Mouse (Mus musculus): ENCODE results near the gene Wnt5a.
A peak's percentile ranks its signal among the peaks of the same experiment; 100 is the strongest.

The Wnt5a gene

DNA sequence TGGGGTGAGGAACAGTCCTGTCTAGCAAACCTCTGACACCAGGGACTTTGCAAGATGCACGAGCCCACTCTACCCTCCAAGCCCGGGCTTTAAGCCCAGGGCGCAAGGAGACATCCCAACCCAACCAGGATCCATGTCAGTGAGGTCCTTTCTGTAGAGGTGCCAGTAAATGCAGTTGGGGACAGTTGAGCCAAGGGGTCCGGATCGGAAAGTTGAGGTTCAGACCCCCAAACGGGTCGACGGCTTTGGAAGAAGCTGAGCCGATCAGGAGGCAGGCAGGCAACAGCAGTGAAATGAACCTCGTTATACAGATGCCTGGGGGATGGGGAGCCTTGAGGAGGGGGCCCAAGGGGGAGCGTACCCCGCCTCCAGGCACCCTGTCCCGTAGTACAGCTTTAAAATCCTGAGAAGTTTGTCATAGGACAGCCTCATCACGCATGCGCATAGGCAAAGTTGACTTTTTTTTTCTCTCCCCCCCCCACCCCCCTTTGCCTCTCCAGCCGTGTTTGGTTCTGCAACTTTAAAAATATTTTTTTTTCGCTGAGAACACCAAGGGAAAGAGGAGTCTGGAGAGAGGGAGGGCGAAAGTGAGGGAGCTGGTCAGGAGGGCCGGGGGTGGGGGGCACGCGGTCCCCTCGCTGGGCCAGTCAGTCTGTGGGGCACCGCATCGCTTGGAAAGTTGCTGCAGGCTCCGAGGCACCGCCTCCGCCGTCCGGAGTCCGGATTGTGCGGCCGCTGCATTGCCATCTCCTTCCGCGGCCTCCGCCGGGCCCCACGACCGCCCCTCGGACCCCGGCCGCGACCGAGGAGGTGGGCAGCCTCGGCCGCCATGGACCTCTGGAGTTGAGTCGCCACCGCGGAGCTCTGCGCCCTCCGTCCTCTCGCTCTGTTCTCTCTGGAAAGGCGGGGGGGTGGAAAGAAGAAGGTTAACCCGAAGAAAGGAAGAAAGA lies at the start of gene Wnt5a:
Gene Wnt5a (plus strand): TSS at position 650 of the 950 bp plus-strand sequence.
- peak; percentile 50 to 62 for DNase-seq

DNA sequence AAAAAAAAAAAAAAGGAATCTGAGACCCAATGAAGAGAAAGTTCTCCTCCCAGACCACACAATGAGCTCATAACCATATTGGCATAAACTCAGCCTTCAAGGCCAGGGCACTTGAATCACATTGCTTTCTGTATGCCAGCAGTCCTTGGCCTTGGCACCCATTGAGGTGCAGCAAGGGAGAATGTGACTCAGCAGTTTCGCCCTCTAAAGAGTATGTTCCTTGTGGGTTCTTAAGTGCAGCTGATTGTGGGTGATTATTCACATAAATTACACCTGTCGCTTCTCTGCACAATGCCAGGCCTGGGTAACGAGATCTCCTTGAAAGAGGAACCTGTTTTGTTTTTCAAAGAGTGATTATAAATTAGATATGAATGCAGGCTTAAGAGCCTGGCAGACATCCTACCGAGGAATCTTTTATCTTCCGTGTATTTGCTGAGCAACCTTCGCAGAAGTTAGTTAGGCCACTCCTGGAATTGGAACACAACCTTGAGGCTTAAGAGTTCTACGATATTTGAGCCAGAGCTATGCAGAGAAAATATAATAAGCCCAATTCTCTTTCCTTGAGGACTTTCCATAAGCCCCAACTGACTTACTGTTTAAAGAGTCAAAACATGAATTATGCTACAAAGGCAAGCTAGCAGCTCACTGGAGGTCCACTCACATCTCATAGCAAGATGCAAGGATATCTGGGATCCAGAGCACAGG lies 48.0 kb upstream of the Wnt5a start:
- no peak for DNase-seq

DNA sequence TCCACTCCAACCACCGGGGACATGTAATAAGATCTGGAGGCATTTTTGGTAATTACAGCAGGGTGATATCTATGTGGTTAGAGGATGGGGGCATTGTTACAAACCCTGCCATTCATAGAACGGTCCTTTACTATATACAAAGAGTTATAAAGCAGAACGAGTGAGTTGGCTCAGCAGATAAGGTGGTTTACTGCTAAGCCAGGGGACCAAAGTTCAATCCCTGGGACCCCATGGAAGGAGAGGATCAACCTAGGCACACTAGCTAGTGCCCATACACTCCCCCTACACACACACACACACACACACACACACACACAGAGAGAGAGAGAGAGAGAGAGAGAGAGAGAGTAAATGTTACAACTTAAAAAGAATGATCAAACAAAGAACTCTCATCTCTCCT lies 47.1 kb upstream of the Wnt5a start:
- DNase-seq = no peak

DNA sequence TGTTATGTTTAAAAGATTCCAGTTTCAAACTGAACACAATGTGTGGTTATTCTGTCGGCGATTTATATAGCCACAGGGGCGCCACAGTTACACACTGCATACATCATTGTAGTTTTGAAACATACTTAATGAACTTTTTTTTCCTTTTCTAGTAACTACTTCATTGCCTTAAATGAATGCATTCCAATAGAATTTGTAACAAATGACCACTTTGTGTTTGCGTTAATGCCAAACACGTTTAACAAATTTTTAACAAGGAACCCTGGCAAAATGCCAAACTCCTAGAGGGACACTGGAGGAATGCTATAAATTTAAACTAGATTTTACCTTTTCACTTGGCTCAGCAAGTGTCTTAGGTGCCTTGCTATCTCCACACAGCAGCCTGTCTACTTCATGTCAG lies 36.6 kb upstream of the Wnt5a start:
- no peak for DNase-seq

DNA sequence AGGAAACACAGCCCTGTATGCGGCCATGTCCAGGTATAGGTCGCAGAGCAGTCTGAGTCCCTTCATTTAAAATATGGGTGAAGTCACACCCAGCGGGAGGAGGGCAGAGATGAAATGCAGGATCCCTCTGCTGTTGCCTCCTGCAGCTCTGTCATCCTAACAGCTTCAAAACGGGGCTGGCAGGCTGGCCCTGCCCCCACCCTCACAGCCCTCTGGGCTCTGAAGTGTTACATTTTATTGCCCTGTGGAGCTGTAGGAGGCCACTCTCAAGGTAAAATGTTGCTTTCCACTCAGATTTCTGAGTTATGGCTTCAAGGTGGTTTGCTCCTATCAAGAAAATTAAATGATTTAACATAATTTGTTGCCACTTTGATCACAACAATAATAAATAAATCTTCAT lies 34.9 kb upstream of the Wnt5a start:
- DNase-seq = no peak

DNA sequence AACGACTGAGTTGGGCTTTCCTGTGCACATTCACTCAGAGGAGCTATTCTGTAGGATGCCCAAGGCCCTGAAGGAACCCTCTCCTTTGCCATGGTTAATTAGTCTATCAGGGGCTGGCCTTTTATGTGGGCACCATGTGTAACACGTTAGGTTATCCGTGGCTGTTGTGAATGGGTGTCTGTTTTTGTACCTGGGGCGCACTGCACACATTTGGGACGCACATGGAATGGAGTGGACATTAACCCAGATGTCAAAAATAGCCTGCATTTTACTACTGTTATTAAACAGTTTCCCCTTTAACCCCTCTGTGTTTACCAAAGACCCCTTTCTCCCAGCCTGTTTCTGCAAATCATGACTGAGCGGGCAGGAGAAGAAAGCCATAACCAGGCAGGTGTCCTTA lies 34.3 kb upstream of the Wnt5a start:
- no peak for DNase-seq

DNA sequence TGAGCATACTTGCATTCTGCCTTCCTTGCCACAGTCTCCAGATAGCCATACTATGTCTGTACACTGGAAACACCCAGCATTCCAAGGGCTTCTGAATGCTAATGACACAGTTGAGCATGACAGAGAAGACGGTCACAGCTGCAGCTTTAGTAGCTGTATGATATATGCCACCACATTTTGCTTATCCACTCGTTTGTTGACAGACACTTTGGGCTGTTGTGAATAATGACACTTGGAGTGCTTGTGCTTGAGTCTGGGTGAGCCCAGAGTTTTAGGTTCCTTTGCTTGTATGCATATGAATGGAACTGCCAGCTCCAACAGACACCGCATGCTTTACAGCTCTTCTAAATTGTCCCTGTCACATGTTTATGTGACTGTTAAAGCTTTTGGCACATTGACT lies 29.5 kb upstream of the Wnt5a start:
- no peak for DNase-seq

DNA sequence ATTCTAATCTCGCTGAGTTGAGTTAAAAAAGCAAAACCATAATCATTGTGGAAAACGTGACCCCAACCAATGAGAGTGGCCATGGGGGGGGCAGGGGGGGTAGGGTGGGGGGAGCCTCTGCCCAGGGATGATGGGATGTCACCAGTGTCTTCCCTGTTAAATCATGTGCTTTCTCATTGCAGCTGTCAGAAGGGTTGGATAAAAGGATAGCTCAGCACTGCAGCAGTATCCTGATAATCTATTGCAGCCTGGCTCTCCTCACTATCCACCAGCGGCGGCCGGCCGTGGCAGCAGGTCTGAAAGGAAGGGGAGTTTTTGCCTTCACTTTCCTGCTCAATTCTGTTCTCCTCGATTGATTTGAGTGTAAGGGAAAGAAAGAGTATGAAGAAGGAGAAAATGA lies 29.1 kb upstream of the Wnt5a start:
- DNase-seq = peak in 1 of 2 experiments; percentile 8

DNA sequence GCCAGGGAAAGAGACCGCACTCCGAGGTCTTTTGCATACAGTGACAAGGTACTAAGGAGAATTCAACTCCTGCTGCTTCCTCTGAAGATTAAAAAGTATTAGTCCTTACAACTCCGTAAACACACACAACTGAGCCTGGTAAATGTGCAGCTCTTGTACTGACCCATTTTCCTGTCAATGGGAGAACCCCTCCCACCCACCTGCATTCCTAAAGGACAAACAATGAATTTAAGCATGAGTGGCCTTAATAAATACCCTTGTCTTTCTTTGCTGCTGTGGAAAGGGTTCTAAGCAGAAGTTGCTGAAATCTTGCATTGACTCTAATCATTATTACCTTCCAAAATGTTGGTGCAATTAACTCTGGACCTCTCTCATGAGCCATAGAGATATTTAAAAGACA lies 27.8 kb upstream of the Wnt5a start:
- DNase-seq = no peak

DNA sequence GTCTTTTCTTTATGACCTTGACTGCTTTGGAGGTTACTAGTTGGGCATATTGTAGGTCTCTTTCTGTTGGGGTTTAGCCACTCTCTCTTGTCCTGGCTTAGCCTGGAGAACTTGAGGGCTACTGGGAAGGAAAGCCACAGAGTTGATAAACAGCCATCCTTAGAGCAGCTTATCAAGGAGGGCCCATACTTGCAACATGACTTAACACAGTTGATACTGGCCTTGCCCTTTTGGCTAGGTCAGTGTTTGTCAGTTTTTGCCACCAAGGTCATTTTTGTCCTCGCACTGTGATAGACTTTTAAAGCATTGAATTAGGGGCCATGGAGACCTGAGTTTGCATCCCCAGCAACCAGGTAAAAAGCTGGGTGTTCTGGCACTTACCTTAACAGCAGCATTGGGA lies 23.7 kb upstream of the Wnt5a start:
- DNase-seq = no peak

DNA sequence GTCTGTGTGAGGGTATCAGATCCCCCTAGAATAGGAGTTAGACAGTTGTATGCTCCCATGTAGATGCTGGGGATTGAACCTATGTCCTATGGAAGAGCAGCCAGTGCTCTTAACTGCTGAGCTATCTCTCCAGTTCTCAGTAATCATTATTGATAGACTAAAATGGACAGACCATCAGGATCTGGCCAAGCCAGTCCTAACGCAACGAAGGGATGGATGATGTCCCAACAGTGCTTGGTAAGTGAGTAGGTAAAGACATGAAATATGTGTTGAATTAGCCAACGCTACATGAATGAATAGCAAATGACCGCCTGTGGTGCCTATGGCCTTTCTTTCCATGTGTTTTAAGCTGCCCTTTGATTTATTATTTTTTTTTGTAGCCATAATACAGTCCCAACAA lies 10.7 kb upstream of the Wnt5a start:
- no peak for DNase-seq

DNA sequence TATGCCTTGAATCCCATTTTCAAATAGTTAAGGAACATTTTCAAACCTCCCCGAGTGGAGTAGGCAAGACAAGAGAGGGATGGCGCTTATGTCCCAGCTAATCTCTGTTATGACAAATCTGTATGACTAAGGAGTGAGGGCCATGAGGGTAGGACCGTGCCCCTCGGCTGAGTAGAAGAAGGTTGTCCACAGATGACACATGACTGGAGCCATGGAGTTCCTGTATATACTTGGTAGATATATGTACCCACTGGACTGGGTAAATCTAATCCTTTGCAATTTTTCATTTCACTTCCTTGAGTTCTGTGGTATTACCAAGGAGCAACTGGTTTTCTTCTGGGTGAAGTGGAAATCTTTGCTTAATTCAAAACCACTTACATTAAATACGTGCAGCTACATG lies 10.3 kb upstream of the Wnt5a start:
- DNase-seq = no peak

DNA sequence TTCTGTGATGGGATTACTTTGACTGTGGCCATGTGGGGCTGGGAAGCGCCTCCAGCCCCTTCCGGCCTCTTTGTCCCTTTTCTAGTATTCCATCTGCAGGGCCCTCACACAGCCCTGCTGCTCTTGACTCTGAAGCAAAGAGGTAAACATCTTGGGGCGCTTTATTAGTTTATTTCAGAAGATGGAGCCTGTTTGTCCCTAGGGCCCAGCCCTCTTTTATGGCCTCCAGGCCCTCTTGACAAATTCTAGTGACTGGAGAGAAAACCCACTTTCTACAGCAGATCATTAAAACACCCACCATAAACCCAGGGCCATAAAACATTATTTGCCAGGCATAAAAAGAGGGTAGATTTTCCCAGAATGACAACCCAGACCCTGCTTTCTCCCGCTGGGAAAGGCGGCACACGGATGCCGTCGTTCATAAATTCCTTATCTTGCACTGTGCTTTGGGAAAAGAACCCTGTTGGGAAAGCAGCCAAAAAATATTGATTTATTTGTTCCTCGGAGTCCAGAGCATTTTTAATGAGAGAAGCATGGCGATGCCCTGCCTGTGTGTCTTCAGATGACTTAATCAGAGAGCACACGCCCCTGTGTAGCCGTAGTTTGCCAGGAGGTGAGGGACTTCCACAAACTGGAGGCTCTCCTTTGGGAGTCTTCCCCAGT lies 3.2 kb upstream of the Wnt5a start:
- no peak for DNase-seq

DNA sequence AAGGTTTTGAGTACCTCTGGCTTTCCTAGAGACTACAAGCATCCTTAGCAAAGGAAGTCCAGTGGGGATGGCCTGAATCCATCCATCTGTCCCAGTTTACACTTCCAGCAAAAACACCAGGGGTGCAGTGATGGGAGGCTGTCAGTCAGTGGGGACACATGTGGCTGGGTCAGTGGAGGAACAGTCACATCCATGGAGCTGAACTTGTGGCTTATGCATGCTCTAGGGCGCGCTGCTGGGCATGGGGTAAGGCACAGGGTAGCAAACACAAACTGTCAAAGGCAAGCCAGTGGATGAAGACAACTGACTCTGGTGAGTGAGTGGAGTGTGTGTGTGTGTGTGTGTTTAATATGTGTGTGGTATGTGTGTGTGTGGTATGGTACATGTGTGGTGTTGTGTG lies 1.3 kb upstream of the Wnt5a start:
- DNase-seq = no peak

DNA sequence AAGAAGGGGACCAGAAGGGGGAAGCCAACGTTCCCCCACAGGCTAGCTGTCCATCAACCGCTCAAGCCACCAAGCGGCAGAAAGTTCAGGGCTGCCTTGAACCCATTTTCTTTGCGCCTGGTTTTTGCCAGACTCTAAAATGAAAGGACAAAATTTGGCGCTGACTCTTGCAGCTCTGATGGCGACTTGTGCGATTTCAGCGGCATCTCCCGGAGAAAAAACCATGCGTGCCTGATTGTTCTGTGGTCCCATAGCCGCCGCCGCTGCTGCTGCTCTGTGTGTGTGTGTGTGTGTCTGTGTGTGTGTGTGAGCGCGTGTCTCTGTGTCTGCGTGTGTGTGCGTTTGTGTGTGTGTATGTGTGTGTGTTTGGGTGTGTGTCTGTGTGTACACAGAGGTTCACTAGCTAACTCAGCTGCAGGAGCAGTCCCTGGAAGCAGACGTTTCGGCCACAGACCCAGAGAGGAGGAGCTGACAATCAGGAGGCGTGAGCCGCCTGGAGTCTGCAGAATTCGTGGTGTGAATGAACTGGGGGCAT lies 568 bp downstream of the Wnt5a start:
- peak; percentile 60 to 63 for DNase-seq

DNA sequence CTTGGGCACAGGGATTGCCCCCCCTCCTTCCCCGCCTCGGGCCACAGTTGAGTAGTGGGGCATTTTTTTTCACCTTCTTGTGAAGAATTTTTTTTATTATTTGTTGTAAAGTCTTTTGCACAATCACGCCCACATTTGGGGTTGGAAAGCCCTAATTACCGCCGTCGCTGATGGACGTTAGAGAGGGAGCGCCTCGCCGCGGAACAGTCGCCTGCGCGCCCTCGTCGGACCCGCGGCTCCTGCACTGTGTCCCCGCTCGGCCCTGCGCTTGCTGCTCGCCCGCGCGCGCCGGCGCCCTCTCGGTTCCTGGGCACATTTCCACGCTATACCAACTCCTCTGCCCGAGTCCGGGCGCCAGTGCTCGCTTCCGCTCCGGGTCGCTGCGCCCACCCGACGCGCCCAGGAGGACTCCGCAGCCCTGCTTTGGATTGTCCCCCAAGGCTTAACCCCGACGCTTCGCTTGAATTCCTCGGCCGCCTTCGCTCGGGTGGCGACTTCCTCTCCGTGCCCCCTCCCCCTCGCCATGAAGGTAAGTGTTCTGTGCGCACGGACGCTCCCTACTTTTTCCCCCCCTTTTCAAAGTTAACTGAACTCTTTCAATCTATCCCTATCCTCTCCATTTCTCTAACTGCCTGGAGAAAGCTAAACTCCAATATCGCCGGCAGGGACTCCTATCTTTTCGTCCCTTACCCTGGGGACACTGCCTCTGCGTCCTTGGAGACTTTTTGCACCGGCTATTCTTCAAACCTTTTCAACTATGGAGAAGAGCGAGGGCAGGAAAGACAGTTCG lies 1.2 kb downstream of the Wnt5a start:
- DNase-seq = peak; percentile 72 to 78

DNA sequence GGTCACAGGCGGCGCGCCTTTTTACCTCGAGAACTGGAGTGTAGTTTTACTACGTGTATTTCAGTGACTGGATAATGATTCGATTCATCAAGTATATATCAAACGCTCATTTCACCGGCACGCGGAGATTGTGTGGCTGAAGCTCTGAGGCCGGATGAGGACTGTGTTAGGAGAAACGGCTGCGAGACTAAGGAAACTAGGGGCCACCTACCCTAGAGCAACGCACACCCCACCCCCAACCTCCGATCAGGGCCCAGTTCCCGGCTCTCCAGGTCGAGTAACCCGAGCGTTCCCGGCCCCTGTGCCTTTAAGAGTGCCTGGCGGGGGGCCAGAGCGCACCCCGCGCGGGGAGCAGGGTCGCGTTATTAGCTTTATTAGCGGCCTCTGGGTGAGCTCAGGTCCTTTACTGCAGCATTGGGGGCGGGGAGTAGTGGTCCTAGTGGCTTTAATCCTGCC lies 1.9 kb downstream of the Wnt5a start:
- DNase-seq = peak; percentile 69 to 74

DNA sequence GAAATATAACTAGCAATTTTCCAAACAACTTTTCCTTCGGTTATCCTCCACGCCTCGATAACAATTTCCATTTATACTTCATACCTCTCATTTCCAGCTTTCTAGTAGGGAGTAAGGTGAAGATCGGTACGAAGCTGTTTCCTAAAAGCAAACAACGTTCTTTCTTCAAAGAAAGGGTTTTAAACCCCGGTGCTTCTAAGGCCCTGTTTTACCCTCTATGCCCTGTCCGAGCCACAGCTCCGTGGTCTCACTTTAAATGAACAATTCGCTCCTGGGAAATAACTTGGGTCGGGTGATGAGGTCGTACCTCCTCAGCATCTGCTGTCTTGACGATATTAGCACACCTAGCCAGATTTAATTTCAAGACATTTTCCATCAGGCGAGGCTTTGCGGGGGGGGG lies 2.5 kb downstream of the Wnt5a start:
- DNase-seq = peak in 1 of 2 experiments; percentile 37

DNA sequence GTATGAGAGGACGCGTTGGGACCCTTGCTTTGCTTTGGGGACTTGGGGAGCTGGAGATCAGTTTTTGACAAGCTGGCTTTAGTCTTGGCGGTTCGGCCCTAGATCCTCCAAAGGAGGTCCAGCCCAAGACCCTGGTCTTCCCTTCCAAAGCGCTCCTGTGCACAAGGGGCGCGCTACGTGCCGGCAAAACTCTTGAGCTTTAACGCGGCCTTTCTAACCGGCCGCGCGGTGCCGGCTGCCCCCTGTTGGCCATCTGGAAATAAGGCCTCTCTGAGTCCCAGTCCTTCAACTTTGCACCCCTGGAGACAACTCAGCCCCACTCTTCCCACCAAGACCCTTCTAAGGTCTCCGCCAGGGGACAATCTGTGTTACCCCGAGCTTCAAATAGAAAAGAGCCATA lies 2.9 kb downstream of the Wnt5a start:
- DNase-seq = peak; percentile 88

DNA sequence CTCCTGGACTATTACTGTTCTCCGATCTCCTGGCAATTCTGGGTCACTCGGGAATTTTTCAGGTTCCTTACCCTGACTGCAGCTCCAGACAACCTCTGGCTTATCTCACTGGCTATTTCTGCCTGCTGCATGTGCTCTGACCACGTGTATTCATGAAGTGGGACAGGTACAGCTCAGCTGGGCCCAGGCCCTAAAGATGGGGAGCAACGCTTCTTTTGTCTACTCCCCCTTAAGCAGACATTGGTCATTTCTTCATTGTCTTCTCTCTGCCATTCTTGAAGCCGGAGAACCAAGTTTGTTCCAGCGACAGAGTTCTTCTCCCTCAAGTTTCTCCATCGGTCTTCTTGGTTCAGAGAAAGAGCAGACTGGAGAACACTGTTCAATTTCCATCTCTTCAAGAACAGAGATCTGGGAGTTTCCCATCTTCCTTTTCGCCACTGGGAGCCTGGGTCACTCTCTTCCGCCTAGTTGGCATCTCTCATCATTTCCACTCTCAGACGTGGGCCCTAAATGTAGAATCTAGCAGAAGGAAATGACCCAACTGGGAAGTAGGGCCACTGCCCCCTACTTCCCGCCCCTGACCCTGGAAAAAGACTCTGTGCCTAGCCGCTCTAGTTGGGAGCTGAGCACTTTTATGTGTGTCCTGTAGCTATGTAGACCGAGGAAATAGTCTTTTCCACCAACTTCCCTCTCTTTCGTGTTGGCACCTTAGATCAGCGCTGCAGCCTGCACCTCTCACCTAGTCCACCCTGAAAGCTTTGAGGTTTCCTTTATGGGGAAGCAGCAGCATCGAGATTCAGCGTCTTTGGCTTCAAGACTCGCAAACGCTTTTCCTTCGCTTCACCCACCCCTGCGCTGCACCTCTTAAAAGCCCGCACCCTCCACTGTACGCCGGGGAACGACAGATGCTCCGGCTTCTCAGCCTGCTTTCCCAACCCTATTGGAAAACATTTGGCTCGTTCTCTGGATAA lies 4.0 kb downstream of the Wnt5a start:
- peak; percentile 25 to 28 for DNase-seq

Data from cerebellum, postnatal 10 days (tissue).